Mouse (Mus musculus) CH12.LX (cell line): ENCODE results near the gene Ldb3.

Source experiments
- BHLHE40 ChIP-seq: IDR thresholded peaks from 2 replicates; pipeline ENCODE4 v1.6.1; 2011; ENCODE audit warnings: mild to moderate bottlenecking, low read depth, low read length, improper control_type of control experiment
- CTCF ChIP-seq, 2 experiments: IDR thresholded peaks in 1 of 2; conservative IDR thresholded peaks in 1 of 2; 2 replicates each; pipeline ENCODE4 v1.5.1; 2011 to 2012; ENCODE audit warnings: low read depth in 2 of 2, low read length in 2 of 2, improper control_type of control experiment in 1 of 2, inconsistent platforms in 1 of 2, mild to moderate bottlenecking in 1 of 2, moderate library complexity in 1 of 2
- ELF1 ChIP-seq: IDR thresholded peaks from 2 replicates; pipeline ENCODE4 v1.6.1; 2014; ENCODE audit warnings: low read depth, mild to moderate bottlenecking, inconsistent platforms, low read length, improper control_type of control experiment
- EP300 ChIP-seq: IDR thresholded peaks from 2 replicates; pipeline ENCODE4 v1.6.1; 2011; ENCODE audit warnings: low read length, improper control_type of control experiment
- HCFC1 ChIP-seq: IDR thresholded peaks from 2 replicates; pipeline ENCODE4 v1.6.1; 2012; ENCODE audit warnings: low read depth, mild to moderate bottlenecking, inconsistent platforms, low read length, improper control_type of control experiment
- MAX ChIP-seq: IDR thresholded peaks from 2 replicates; pipeline ENCODE4 v1.6.1; 2011; ENCODE audit warnings: low read length, improper control_type of control experiment
- PAX5 ChIP-seq: IDR thresholded peaks from 2 replicates; pipeline ENCODE4 v1.6.1; 2012; ENCODE audit warnings: low read length, inconsistent platforms, mixed read lengths
- POLR2A ChIP-seq: IDR thresholded peaks from 2 replicates; pipeline ENCODE4 v1.6.1; 2011; ENCODE audit warnings: low read depth, mild to moderate bottlenecking, improper control_type of control experiment, low read length
- RAD21 ChIP-seq: IDR thresholded peaks from 2 replicates; pipeline ENCODE4 v1.6.1; 2011; ENCODE audit warnings: low read depth, mild to moderate bottlenecking, low read length, improper control_type of control experiment, moderate library complexity
- SMC3 ChIP-seq: IDR thresholded peaks from 2 replicates; pipeline ENCODE4 v1.6.1; 2011; ENCODE audit warnings: low read depth, low read length, improper control_type of control experiment
- UBTF ChIP-seq: IDR thresholded peaks from 2 replicates; pipeline ENCODE4 v1.6.1; 2012; ENCODE audit warnings: low read depth, mild to moderate bottlenecking, inconsistent platforms, low read length, improper control_type of control experiment, moderate library complexity
- ZKSCAN1 ChIP-seq: IDR thresholded peaks from 2 replicates; pipeline ENCODE4 v1.6.1; 2012; ENCODE audit warnings: low read depth, inconsistent platforms, low read length, improper control_type of control experiment, borderline replicate concordance

- TF ChIP-seq PAX5 (no peak), HCFC1 (no peak), CTCF (conservative IDR thresholded peaks at IDR 0.05 in 1 of 2, IDR thresholded peaks at IDR 0.05 in 1 of 2; ENCODE audit: low read depth in 2 of 2, low read length in 2 of 2) (no peak), MAX (no peak), ZKSCAN1 (no peak), SMC3 (no peak), POLR2A (no peak), UBTF (no peak), RAD21 (no peak), ELF1 (no peak), BHLHE40 (no peak), EP300 (no peak)
Observed at GRCm38 (mm10) chr14:34522701-34523100, 65.8 kb downstream of the Ldb3 start, which contains the start of gene 9230112D13Rik.
